Mouse (Mus musculus) right cerebral cortex, adult 18-20 months (tissue): ENCODE measurements at regions not wholly inside any gene's neighbourhood (a gene's known extent, or its start where the extent isn't known, plus 50 kb on each side); places are given as distances from the start of the nearest gene placed in this dataset.

ENCODE experiments used
- DNase-seq: peaks from one replicate; pipeline ENCODE4 v3.0.0; 2022; ENCODE audit warnings: mixed read lengths

DNA sequence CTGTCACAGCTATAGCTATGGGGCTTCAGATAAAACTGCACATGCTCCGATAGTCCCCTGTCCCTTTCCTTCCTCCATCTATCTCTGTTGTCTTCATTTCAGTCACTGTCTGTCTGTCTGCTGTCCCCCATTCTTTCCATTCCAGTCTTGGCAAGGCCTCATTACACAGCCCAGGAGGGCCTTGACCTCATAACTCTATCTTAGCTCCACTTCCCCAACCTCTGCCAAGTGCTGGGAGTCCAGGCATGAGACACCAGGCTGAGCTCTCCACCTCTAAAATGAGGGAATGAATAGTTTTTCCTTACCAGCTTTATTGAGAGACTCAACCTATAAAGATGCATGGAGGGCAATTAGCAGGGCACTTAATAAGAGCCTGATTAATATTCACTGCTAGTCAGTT is 76.0 kb upstream of the Frmd4a start:
- no peak for DNase-seq

DNA sequence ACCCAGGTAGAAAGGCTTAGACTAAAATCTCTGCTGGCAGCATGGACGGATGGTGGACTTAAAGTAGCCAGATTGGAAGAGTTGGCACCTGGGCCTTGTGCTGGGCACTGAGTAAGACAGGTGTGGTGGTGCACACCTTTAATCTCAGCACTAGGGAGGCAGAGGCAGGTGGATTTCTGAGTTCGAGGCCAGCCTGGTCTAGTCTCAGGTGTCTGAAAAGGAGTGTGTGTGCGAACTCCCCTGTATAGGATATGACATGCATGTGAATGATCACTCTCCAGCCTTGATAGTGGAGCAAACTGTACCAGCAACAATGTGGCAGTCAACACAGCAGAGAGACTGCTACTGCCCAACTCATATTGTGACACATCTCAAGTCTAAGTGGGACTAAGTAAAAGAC is 70.1 kb upstream of the Frmd4a start:
- no peak for DNase-seq

DNA sequence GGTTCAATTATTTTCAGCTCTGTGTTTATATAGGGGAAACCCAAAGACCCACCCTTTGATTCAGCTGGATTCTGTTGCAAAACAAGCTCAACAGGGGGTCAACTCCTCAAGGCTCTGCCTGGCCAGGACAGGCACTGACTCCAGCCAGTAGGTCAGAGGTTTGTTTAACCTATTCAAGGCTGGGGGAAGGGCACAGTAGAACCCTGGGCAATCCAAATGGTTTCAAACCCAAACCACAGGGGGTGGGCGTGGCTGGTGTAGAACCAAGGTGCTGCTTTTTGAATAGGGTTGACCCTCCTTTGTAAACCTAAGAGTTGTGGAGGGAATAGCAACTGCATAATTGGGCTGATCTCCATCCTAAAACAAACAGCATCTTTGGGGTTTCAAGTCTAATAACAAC is 69.2 kb upstream of the Frmd4a start:
- DNase-seq, result no peak

- DNase-seq, result no peak
These were observed 60.0 kb upstream of the Frmd4a start for GRCm38 (mm10) chr2:3957491-3957890.

- peak; percentile 85 for DNase-seq
These were observed 59.4 kb upstream of the Frmd4a start for GRCm38 (mm10) chr2:3958065-3958641.

- no peak for DNase-seq
These were observed 58.8 kb upstream of the Frmd4a start for GRCm38 (mm10) chr2:3958711-3959110.

- DNase-seq, result no peak
These were observed 58.3 kb upstream of the Frmd4a start for GRCm38 (mm10) chr2:3959181-3959580.

DNA sequence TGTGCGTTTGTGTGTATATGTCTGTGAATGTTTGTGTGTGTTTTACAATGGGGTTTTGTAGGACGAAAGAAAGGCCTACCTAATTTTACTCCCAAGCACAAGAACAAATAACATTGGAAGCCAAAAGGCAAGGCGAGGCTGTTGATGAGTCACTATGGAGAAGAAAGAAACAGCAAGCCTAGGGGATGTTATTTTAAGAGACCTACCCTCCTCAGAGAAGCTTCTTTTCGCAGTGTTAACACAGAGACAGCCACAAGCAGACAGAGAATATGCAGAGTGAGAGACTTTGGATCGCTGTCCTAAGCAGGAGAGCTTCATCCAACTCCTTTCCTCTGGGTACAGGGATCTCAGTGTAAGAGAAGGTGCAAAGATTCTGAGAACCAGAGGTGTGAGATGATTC is 57.3 kb upstream of the Frmd4a start:
- DNase-seq, result peak; percentile 14

DNA sequence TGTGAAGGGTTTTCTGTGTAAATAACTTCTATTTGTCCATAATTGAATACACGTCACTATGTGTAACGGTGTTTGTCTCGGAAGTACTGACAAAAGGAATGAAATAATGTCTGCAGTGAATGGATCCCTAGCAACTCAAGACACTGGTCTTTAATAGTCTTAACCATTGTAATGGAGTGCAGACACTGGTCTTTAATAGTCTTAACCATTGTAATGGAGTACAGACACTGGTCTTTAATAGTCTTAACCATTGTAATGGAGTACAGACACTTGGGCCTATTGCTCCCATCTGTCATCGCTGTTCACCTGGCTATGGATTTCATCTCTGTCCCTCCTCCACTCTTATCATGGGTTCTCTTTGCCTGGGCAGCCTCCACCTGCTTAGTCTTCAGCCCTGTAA is 53.2 kb upstream of the Frmd4a start:
- DNase-seq, result no peak
